Mouse (Mus musculus): ENCODE data around the gene Btbd35f3.
"Not testable (repeated sequence)": the region's sequence is repeated elsewhere in the genome, so short reads cannot be mapped to it uniquely, and the experiment has no call there.

Btbd35f3 gene

GRCm38 (mm10) chrX:4037374-4037773 is at the start of gene Btbd35f3:
TSS of gene Btbd35f3 (plus strand) at chrX:4037674.
- DNase-seq (ENCODE audit: low spot score), result not testable (repeated sequence)

All from T-cell, adult 2 months (primary cell).